Mouse (Mus musculus): ENCODE measurements around the gene Wnt5a.

DNA sequence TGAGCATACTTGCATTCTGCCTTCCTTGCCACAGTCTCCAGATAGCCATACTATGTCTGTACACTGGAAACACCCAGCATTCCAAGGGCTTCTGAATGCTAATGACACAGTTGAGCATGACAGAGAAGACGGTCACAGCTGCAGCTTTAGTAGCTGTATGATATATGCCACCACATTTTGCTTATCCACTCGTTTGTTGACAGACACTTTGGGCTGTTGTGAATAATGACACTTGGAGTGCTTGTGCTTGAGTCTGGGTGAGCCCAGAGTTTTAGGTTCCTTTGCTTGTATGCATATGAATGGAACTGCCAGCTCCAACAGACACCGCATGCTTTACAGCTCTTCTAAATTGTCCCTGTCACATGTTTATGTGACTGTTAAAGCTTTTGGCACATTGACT, 29.5 kb upstream of the Wnt5a start:
- TF ChIP-seq CTCF (IDR thresholded peaks at IDR 0.05; ENCODE audit: extremely low read depth, insufficient read length, insufficient replicate concordance, low read depth, low read length): no peak
- no peak for TF ChIP-seq POLR2A (IDR thresholded peaks at IDR 0.05; ENCODE audit: low read depth, low read length)
